Mouse (Mus musculus) 3134 (cell line): ENCODE results near the gene Tnfrsf9.
"Not testable (repeated sequence)": the region's sequence is repeated elsewhere in the genome, so short reads cannot be mapped to it uniquely, and the experiment has no call there.

Source experiments
- DNase-seq: peaks from one replicate; pipeline ENCODE4 v3.0.0-alpha.2; 2011; ENCODE audit warnings: low spot score; ENCODE audit not compliant: insufficient read length; ENCODE audit errors: extremely low read depth

The Tnfrsf9 gene

DNA sequence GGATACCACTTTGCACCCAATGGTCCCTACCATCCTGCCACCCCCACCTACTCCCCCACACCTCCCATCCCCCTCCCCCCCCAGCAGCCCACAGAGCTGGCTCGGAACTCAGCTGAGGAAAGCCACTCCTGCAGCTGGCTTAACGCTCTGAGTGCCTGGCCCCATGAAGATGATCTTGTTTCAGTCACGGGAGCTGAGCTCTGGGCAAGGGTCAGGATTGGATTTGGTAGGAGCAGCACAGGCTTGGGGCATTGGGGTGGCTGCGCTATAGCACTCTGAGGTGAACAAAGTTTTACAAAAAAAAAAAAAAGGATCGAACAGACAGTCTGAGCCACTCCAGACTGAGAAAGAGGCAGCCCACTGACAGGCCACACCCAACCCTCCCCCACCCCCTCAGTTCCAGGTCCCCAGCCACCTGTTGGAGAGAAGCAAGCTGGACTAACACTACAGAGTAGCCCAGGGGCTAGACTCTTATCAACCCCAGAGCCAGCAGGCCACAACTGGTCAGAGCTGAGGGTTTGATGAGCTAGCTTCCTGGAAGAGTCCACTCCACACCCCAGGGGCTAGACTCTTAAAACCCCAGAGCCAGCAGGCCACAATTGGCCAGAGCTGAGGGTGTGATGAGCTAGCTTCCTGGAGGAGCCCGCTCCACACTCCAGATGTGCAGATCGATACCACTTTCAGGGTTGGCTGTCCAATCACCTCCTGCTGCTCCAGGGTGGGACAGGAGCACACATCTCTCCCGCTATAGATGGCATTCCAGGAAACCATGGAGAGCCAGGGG, 19.5 kb upstream of the Tnfrsf9 start:
- no peak for DNase-seq

DNA sequence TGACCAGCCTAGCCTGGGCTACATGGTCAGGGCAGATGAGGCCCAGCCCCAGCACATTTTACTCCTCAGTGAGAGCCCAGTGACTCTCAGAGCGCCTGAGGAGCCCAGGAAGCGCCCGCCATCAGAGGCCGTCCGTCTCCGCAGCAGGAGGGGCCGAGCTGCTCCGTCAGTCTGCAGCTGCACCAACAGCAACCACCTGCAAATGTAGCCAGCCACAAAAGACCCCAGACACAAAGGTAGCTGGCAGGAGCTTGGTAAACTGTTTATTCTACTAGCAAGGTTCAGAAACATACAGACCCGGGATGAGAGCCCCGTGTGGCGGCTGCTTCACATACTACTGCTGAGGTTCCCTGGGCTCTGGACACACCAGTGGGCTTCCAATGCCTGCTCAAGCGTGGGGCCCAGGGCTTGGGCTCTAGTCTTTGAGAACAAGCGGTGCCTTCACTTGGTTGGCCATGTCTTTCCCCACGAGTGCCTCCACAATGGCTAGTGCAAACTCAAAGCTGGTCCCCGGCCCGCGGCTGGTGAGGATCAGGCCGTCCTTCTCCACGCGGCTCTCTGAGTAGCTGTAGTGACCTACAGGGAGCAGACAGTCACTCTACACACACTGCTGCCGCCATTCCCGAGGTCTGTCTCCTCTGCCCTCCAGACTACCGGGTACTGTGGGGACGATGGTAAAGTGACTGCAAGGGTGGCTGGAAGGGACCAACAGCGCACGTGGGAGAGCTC, 17.3 kb upstream of the Tnfrsf9 start:
- DNase-seq: no peak

DNA sequence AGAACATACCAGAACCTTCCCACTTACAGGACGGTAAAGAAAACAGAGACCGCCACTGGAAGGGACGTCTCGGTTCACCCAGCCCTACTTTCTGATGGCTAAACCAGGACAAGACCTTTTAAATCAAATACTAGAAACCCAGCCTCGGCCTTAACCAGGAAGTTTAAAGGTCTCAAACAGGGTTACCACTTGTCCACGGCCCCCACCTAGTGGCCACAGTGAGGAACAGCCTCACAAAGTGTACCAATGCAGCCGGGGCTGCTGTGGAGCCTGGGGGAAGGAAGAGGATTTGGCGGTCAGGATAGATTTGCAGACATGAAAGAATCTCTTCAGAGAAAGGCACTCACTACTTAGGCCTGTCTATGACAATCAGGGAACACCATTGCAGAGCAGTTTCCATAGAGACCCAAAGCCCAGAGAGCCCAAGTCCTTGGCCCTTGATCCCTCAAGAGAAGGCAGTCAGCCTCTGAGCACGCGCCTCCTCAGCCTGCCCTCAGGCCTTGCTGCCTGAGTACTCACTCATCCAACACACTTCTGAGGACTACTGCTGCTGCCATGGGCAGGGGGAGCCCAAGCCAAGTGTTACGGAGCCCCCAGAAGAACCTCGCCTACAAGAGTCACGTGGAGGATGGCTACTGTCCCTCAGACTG, 15.5 kb upstream of the Tnfrsf9 start:
- peak; percentile 30 for DNase-seq

DNA sequence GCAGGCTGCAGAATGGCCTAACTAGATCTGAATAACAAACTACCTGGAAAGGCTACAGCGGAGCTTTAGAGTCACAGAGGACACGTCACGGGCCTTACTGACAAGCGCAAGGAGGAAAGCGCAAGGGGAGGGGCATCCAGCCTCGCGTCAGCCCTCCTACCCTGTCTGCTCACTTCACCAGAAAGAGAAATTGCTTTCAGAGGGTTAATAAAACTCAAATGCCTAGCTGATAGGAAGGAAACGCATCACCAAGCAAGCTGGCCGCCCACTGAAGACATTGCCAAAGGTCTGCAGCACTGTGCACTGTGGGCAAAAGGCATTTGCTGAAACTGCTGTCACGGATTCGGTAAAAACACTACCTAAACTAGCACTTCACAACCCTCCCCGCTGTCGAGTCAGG, 13.9 kb upstream of the Tnfrsf9 start:
- no peak for DNase-seq

DNA sequence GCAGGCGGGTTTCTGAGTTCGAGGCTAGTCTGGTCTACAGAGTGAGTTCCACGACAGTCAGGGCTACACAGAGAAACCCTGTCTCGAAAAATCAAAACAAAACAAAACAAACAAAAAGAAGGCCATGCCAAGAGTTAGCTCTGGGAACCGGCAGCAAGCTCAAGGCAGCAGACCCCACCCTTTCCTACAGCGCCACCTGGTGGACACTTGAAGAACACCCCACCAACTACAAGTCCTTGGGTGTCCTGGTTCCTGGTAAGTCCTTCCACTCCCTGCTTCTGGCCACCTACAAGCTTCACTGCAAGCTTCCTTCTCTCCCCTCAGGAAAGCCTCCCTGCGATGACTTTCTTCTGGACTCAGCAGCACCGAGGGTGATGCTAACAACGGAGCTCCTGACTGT, 12.7 kb upstream of the Tnfrsf9 start:
- peak; percentile 30 for DNase-seq

DNA sequence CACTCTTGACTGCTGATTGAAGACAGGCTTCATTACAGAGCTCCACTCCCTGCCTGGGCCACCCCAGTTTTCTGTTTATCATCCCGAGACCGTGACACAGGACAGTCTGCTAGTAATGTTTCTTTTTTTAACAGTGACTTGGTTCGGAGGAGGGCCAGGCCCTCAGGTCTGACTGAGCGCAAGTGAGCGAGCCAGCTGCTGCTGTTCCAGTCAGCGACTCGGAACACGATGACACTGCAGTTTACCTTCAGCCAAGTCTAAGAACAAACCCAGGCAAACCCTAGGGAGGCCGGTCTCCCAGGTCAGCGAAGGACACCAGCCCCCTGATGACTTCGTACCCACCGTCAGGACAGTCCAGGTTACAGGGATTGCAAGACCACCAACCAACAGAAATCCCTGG, 12.3 kb upstream of the Tnfrsf9 start:
- DNase-seq: no peak

DNA sequence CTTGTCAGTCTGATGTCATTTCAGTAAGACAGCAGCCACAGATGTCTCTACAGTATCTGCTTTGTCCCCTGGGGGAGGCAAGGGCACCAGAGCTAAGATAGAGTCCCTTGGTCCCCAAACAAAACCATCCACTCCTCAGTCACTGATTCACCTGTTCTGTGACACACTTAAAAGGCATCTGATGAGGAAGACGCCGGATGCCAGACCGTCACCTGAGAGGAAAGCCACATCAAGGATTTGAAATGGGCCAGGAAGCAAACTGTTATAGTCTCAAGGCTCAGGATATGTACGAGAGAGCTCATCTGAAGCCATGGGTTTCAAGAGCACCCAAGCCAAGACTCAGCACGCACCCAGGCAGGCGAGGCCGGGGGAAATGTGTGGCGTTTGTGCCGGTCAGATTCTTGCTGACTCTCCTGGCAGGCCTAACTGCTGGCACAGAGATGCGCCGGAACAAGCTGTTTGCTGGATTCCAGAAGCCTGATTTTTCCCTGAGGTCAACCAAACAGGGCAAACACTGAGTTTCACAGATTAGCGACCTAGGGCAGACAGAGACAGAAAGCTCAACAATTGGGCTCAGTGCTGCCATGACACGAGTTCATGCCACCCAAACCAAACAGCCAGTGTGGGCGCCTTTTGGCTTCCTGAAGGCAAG, 11.1 kb upstream of the Tnfrsf9 start:
- DNase-seq: no peak

DNA sequence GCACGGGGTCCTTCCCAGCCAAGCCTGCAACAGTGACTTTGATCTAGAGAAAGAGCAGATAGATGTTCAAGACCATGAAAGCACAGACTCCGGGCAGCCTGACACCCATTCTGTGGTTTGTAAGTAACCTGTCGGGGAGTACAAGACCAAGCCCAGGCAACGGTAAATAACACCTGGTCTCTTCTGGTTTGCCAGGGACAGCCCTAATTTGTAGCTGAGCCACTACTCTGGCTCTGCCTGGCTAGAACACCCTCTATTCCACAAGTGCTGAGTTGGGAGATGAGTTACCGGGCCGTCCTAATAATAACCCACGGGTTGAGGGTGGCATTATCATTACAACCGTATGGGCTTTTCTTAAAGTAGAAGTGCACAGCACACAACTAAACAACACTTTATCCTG, 7.3 kb upstream of the Tnfrsf9 start:
- no peak for DNase-seq

DNA sequence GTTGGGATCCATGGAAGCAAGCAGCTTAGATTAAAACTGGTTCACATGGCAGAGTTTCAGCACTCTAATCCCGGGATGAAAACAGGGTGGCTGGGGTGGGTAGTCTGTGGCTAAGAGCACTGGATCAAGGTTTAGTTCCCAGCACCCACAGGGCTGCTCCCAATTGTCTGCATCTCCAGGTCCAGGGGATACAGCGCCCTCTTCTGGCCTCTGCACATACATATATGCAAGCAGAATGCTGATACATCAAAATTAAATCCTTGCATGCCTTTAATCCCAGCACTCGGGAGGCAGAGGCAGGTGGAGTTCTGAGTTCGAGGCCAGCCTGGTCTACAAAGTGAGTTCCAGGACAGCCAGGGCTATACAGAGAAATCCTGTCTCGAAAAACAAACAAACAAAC, 5.8 kb upstream of the Tnfrsf9 start:
- not testable (repeated sequence) for DNase-seq

DNA sequence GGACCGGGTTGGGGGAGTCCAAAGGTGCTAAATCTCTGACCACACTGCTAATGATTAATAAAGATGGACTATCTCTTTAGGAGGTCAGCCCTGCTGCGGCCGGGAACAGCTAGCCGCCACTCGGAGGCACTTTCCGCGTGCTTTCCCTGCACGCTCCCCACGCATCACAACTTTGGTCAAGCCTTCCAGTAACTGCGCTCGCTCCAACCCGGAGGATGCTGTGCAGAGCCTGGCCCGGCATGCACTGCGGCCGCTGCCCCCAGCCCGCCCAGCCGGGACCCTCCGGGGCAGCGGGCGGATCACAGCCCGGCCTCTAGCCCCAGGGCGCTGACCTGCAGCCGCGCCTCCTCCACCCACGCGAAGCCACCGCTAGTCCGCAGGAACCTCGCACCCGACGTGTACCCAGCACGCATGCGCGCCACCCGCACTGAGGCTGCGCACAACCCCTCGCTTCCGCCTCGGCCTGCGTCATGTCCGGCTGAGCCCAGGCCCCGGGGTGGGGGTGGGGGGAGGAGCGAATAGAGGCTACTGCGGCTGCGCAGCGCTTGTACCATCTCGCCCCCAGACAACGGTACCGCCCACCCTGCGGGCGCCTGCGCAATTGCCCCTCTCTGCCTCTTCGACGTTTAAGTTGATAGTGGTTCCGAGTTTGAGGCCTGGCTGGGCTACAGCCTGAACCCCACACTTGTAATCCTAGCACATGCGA, 4.8 kb upstream of the Tnfrsf9 start:
- DNase-seq: peak; percentile 95

DNA sequence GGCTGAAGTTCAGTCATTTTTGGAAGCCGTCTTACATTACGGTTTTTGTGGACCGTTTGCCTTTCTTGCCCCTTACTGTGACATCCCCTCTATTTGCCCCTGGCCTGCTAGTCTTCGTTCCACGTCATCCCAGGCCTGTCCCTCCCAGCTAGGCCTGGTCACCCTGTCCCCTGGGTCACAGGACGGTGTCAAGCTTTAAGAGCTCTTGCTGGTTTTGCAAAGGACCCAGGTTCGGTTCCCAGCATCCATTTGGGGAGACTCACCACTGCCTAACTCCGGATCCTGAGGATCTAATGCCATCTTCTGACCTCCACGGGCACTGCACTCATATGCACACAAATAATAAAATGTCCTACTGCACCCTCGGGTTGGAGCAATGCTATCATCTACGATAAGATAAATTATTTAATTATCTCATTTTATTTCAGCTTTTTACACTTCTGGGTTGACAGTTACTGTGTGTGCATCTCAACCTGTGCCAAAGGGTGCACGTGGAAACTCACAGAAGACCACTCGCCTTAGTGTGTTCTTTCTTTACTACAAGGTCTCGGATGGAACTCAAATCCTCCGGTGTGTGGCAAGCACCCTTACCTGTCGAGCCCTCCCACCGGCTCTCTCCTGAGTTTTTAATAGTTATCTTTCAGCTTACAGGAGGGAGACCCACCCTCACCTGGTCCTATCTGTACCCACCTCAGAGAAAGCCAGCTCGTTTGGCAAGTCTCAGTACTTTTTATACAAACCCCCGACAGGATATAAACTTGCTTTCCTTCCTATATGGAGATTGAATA, 4.0 kb upstream of the Tnfrsf9 start:
- no peak for DNase-seq

DNA sequence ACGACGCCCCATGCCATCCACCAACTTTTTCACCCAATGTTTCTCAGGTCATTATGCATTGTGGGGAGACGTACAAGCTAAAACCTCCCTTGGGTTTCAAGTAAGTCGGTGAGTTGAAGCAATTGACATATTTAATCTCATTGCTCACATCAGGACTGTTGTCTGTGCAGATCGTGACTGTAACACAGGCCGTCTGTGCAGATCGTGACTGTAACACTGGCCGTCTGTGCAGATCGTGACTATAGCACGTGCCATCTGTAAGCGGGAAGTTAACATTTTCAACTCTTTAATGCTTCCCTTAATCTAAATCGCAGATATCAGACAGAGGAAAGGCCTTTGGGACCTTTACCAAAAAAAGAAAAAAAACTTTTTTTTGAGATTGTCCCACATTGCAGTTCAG, 619 bp upstream of the Tnfrsf9 start:
- DNase-seq: no peak

DNA sequence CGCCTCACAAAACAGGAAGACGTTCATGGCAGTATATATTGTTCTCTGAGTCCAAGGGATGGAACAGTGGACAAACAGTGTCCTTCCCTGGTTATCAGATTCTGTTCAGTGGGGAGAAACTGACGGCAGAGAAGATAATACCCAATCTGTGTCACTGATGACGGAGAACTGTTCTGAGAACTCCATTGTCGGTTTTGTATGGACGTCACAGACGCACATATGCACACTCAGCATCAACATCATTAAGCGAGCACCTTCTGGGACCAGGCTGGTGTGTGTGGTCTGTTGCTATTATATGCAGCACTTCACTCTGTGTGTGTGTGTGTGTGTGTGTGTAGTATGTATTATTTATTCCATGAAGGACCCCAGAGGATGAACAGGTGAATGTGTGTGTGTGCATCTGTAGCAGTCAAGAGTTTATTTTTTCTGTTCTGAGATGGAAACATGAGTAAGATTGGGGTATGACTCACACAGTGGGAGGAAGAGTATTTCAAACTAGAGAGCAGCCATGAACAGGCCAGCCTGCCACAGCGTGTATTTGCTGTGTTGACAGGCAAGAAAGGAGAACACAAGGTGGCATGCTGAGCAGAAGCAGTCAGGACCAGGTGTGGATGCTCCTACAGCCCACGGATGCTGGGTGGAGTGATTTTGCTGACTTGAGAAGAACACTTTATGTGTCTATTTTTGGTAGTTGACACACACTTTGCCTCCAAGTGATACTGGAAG, 982 bp downstream of the Tnfrsf9 start:
- peak; percentile 51 for DNase-seq

DNA sequence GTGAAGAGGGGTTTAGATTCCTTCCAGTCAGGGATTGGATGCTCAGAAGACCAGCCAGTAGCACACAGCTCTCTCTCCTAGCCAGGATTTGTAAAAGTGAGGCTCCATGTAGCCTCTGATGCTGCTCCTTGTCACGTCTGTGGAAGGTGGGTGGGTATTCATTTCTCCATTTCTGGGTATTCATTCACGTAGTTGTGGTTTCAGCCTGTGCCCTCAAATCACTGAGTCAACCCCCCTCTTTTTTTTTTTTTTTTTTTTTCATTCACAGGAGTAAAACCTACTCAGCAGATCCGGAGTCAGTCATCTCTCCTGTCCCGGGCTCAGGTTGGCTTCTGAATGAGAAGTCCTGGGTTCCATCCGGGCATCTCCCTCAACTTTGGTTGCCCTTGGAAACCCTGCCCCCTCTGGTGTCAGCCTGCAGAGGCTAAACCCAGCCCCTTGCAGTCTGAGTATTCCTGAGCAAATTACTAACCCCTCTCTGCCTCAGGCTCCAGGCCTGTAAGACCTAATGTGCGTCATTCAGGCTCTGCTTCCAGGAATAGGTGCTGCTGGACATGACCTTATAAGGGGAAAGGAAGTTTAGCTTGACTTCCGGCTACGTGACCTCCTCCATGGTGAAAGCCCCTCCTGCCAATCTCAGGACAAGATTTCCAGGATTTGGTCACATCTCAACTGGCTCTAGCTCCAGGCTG, 3.1 kb downstream of the Tnfrsf9 start:
- DNase-seq: peak; percentile 48

DNA sequence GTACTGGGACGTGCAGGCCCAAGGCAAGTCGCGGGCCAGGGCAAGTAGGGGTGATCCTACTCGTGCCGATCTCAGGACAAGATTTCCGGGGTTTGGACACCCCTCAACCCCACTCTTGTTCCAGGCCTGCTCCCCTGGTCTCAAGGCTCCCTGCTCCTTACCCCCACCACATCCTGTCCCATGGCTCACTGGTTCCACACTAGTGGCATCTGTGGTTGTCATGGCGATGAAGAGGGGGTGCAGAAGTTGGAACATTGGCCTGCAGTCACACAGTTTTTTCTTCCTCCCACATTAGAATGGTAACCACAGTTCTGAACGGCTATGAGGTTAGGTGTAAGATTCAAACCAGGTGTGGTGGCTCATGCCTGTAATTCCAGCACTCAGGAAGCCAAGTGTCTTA, 6.8 kb downstream of the Tnfrsf9 start:
- DNase-seq: no peak

DNA sequence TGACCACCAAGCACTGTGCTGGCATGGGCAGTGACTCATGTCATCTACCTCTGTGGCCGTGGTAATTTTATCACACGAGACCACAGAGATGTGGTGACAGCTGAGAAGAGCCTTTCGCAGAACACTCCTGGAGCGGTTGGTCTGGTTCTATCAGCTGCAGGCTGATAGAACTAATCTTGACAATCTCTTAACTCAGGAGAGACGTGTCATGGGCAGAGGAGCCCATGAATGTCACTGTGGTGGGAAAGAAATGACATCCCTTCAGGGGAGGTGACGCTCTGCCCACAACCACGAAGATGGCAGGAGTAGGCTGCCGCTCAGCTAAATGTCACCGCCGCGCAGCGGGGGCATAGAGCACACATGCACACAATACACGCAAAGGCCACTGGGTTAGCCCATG, 9.9 kb downstream of the Tnfrsf9 start:
- peak; percentile 19 for DNase-seq

DNA sequence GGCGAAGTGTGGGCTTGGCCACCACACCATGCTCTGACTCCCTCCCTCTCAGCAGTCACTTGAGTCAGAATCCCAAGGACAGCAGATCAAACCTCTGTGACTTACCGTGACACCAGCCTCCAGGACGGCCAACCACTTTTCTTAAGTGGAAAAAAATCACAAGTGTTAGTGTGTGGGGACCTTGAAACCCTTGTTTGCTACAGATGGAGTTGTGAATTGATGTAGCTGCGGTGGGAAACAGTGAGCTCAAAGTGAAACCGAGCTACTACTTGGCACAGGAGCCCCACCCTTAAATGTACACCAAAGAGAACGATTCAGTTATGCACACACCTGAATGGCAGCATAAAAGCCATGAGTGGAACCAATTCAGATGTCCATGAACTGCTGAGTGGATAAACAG, 10.6 kb downstream of the Tnfrsf9 start:
- no peak for DNase-seq

DNA sequence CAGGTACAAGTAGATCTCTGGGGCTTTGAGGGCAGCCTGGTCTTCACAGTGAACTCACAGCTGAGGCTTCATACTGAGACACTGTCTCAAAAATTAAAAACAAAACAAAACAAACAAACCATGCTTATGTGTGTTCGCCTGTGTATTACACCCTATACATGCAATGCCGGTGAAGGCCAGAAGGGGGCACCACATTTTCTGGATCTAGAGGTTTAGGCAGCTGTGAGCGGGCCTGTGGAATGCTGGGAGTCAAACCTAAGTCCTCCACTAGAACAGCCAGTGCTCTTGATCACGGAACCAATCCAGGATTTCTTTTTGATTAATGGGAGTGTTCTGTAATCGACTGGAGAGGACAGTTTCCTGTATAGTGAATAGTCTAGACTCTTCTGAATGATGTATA, 11.6 kb downstream of the Tnfrsf9 start:
- DNase-seq: no peak
